Mouse (Mus musculus) heart, adult 2 months (tissue): ENCODE results near the gene Mfsd2b. TPM values are rescaled to one million over a fixed set of nuclear protein-coding genes. Genes with fewer than 3 reads are reported as not detected.
"Not testable (repeated sequence)": the region's sequence is repeated elsewhere in the genome, so short reads cannot be mapped to it uniquely, and the experiment has no call there.

Experiments used
- DNase-seq, 2 experiments: peaks; one replicate each; pipeline ENCODE4 v3.0.0; 2021
- H3K27ac ChIP-seq: fragments of 200-600 bp; 2 replicates; pipeline ENCODE4 v1.8.1; 2022
- H3K27me3 ChIP-seq: fragments of 200-500 bp; 2 replicates; pipeline ENCODE4 v1.6.1; 2012; ENCODE audit warnings: mild to moderate bottlenecking, low read length, inconsistent platforms, mixed read lengths; ENCODE audit not compliant: control insufficient read depth, insufficient read depth
- H3K36me3 ChIP-seq: fragments of 200-500 bp; 2 replicates; pipeline ENCODE4 v1.6.1; 2012; ENCODE audit warnings: low read length, inconsistent platforms; ENCODE audit not compliant: control insufficient read depth, insufficient read depth
- H3K4me1 ChIP-seq: fragments of 200-500 bp; 2 replicates; pipeline ENCODE4 v1.6.1; 2011; ENCODE audit warnings: low read length; ENCODE audit not compliant: control insufficient read depth, insufficient read depth
- H3K4me3 ChIP-seq: fragments of 200-600 bp; 2 replicates; pipeline ENCODE4 v1.8.1; 2022
- H3K79me2 ChIP-seq: fragments of 200-500 bp; replicated peaks from 2 replicates; pipeline ENCODE4 v1.6.1; 2012; ENCODE audit warnings: mild to moderate bottlenecking, inconsistent platforms, low read length, moderate library complexity, mixed read lengths; ENCODE audit not compliant: control insufficient read depth, insufficient read depth
- H3K9ac ChIP-seq: fragments of 200-500 bp; 2 replicates; pipeline ENCODE4 v1.6.1; 2012; ENCODE audit warnings: low read depth, mild to moderate bottlenecking, control low read depth, inconsistent platforms, low read length, mixed read lengths
- CTCF ChIP-seq: fragments of 200-600 bp; IDR thresholded peaks from 2 replicates; pipeline ENCODE4 v1.8.1; 2022; ENCODE audit warnings: antibody characterized with exemption, mild to moderate bottlenecking, moderate library complexity
- EP300 ChIP-seq: fragments of 200-500 bp; IDR thresholded peaks from 2 replicates; pipeline ENCODE4 v1.6.1; 2011; ENCODE audit warnings: low read depth, low read length, control low read depth; ENCODE audit not compliant: insufficient read depth
- POLR2A ChIP-seq: fragments of 200-500 bp; IDR thresholded peaks from 2 replicates; pipeline ENCODE4 v1.6.1; 2011; ENCODE audit warnings: mild to moderate bottlenecking, low read depth, low read length, control low read depth; ENCODE audit not compliant: insufficient read depth
- WGBS: fragments of 180-500 bp; shearing (Covaris S2); methylation state at CpG from one replicate; pipeline ENCODE4 v1.1.7; 2018; 5-methylcytosine and 5-hydroxymethylcytosine counted together
- intact Hi-C: fragments of 180-260 bp; cut with DNase I; formaldehyde crosslinking; loops from one replicate; pipeline ENCODE4 v1.15.1; 2025
- polyA plus RNA-seq: library from polyadenylated mRNA; depleted of rRNA; stranded (reverse); fragments of >200 nt; gene quantifications from 2 replicates; pipeline ENCODE4 v1.2.3, GENCODE M21; 2012
- total RNA-seq, 2 experiments: library from RNA; stranded (reverse); gene quantifications; 2 replicates each; pipeline ENCODE4 v1.2.3; 2021

Gene Mfsd2b
- total and polyA plus RNA-seq, 3 experiments = 0.55 to 2.3 (median 2.0) TPM

- no peaks in the 10 kb centered on the region for H3K36me3 ChIP-seq
- TF ChIP-seq CTCF = no peak
- TF ChIP-seq POLR2A = no peak
- TF ChIP-seq EP300 = no peak
- no peaks in the 10 kb centered on the region for H3K27me3 ChIP-seq
- no peak overlapping the region for H3K9ac ChIP-seq
- no peak overlapping the region for H3K4me3 ChIP-seq
- intact Hi-C loops = no loop called here
- peak; percentile 46 to 62 for DNase-seq
- H3K79me2 ChIP-seq = no peaks in the 10 kb centered on the region
- H3K4me1 ChIP-seq = no peaks in the 10 kb centered on the region
- H3K27ac ChIP-seq = peak overlapping the region; percentile 78
- WGBS = 36% methylated on average over 4 of the region's 4 CpGs
Measured at GRCm38 (mm10) chr12:4911716-4912115, 37.6 kb upstream of the Mfsd2b start.

- H3K4me3 ChIP-seq, DNase-seq, H3K9ac ChIP-seq, H3K36me3 ChIP-seq, intact Hi-C loops, H3K4me1 ChIP-seq, H3K27me3 ChIP-seq, H3K79me2 ChIP-seq, H3K27ac ChIP-seq: not testable (repeated sequence)
- WGBS = 94% methylated on average over 1 of the region's 1 CpGs
Measured at GRCm38 (mm10) chr12:4910496-4910895, 36.3 kb upstream of the Mfsd2b start.

- no peaks in the 10 kb centered on the region for H3K4me1 ChIP-seq
- H3K79me2 ChIP-seq = peaks cover 3% of the 10 kb centered on the region; the same call in 1 of the 2 replicates
- intact Hi-C loops = loop anchor here (5.0 kb wide), 1 partner anchor 1336 kb away; the partner anchor contains the start of gene Dtnb
- DNase-seq = no peak
- no peak overlapping the region for H3K4me3 ChIP-seq
- TF ChIP-seq CTCF = no peak
- TF ChIP-seq POLR2A = no peak
- TF ChIP-seq EP300 = no peak
- H3K27me3 ChIP-seq = no peaks in the 10 kb centered on the region
- H3K36me3 ChIP-seq = peaks cover 2% of the 10 kb centered on the region
- 80% methylated on average over 7 of the region's 7 CpGs for WGBS
- no peak overlapping the region for H3K9ac ChIP-seq
- no peak overlapping the region for H3K27ac ChIP-seq
Measured at GRCm38 (mm10) chr12:4908391-4908790, 34.2 kb upstream of the Mfsd2b start.

GRCm38 (mm10) chr12:4906951-4907906, 33.1 kb upstream of the Mfsd2b start, which contains the start of gene Ubxn2a:
Ubxn2a (minus strand) TSS chr12:4907705.
- peak; percentile 97 for DNase-seq
- TF ChIP-seq EP300 = no peak
- peak; percentile 54 for TF ChIP-seq POLR2A
- TF ChIP-seq CTCF = peak; percentile 62
- intact Hi-C loops = loop anchor here (2.0 to 5.0 kb wide), 2 partner anchors 64 to 1335 kb away; partner anchors contain the start of genes Dtnb and Wdcp
- Histone ChIP-seq H3K4me1 (no peaks in the 10 kb centered on the region), H3K27ac (peak within 1 kb of the TSS; percentile 99), H3K9ac (peak within 1 kb of the TSS; percentile 84), H3K79me2 (peaks cover 6% of the 10 kb centered on the region; the same call in 1 of the 2 replicates), H3K36me3 (peaks cover 2% of the 10 kb centered on the region), H3K4me3 (peak within 1 kb of the TSS; percentile 88), H3K27me3 (no peaks in the 10 kb centered on the region)
- WGBS = under 1% methylated on average over 124 of the region's 125 CpGs

GRCm38 (mm10) chr12:4906476-4906875, 32.3 kb upstream of the Mfsd2b start:
- 33% methylated on average over 7 of the region's 7 CpGs for WGBS
- Histone ChIP-seq H3K4me3 (peak overlapping the region; percentile 88), H3K79me2 (peaks cover 6% of the 10 kb centered on the region; the same call in 1 of the 2 replicates), H3K27me3 (no peaks in the 10 kb centered on the region), H3K27ac (peak overlapping the region; percentile 99), H3K36me3 (peaks cover 2% of the 10 kb centered on the region), H3K4me1 (no peaks in the 10 kb centered on the region), H3K9ac (peak overlapping the region; percentile 84)
- DNase-seq = no peak
- no peak for TF ChIP-seq EP300
- intact Hi-C loops = loop anchor here (2.0 to 5.0 kb wide), 2 partner anchors 64 to 1334 kb away; partner anchors contain the start of genes Dtnb and Wdcp

GRCm38 (mm10) chr12:4905946-4906345, 31.8 kb upstream of the Mfsd2b start:
- Histone ChIP-seq H3K4me1 (no peaks in the 10 kb centered on the region), H3K36me3 (peaks cover 5% of the 10 kb centered on the region), H3K27me3 (no peaks in the 10 kb centered on the region), H3K9ac (no peak overlapping the region), H3K27ac (no peak overlapping the region), H3K4me3 (no peak overlapping the region), H3K79me2 (peaks cover 6% of the 10 kb centered on the region; the same call in 1 of the 2 replicates)
- TF ChIP-seq EP300 (no peak), CTCF (0 out of 2 replicates have a peak, but pooled peaks have one; percentile 7)
- 71% methylated on average over 7 of the region's 7 CpGs for WGBS
- intact Hi-C loops = loop anchor here (2.0 to 5.0 kb wide), 2 partner anchors 63 to 1334 kb away; partner anchors contain the start of genes Dtnb and Wdcp
- DNase-seq = no peak
